Mouse (Mus musculus): ENCODE data around the gene Pdx1.

GRCm38 (mm10) chr5:147260189-147260588 lies 9.6 kb upstream of the Pdx1 start:
- TF ChIP-seq POLR2A (IDR thresholded peaks at IDR 0.05; ENCODE audit: low read depth, low read length) (no peak), CTCF (IDR thresholded peaks at IDR 0.05; ENCODE audit: extremely low read depth, insufficient read depth, insufficient read length, insufficient replicate concordance) (no peak)
